Mouse (Mus musculus) forebrain, embryonic 13.5 days (tissue): ENCODE measurements around the gene Pde10a. TPM values are rescaled to one million over a fixed set of nuclear protein-coding genes. Genes with fewer than 3 reads are reported as not detected.
A peak's percentile ranks its signal among the peaks of the same experiment; 100 is the strongest.

Experiments used
- ATAC-seq: fragments of 200-750 bp; cut with Nextera tagmentation; 2 replicates; pipeline ENCODE4 v1.8.0; 2017
- H3K27ac ChIP-seq: fragments of 300-500 bp; sonication (generic); 2 replicates; pipeline ENCODE4 v1.5.1; 2015; ENCODE audit warnings: inconsistent platforms, mild to moderate bottlenecking, moderate library complexity
- H3K27me3 ChIP-seq: fragments of 300-500 bp; sonication (generic); 2 replicates; pipeline ENCODE4 v1.6.1; 2015; ENCODE audit warnings: mild to moderate bottlenecking, inconsistent platforms
- H3K36me3 ChIP-seq: fragments of 300-500 bp; sonication (generic); 2 replicates; pipeline ENCODE4 v1.6.1; 2015; ENCODE audit warnings: mild to moderate bottlenecking, inconsistent platforms; ENCODE audit not compliant: poor library complexity, severe bottlenecking
- H3K4me1 ChIP-seq: fragments of 300-500 bp; sonication (generic); 2 replicates; pipeline ENCODE4 v1.6.1; 2015; ENCODE audit warnings: inconsistent platforms
- H3K4me2 ChIP-seq: fragments of 300-500 bp; sonication (generic); 2 replicates; pipeline ENCODE4 v1.6.1; 2015; ENCODE audit warnings: inconsistent platforms, mild to moderate bottlenecking, moderate library complexity
- H3K4me3 ChIP-seq: fragments of 300-500 bp; sonication (generic); 2 replicates; pipeline ENCODE4 v1.5.1; 2015; ENCODE audit warnings: mild to moderate bottlenecking, inconsistent platforms
- H3K9ac ChIP-seq: fragments of 300-500 bp; sonication (generic); 2 replicates; pipeline ENCODE4 v1.6.1; 2015; ENCODE audit warnings: mild to moderate bottlenecking, inconsistent platforms
- H3K9me3 ChIP-seq: fragments of 300-500 bp; sonication (generic); replicated peaks from 2 replicates; pipeline ENCODE4 v1.6.1; 2016; ENCODE audit warnings: inconsistent platforms
- WGBS: fragments of 180-500 bp; shearing (Covaris S2); methylation state at CpG from one replicate; pipeline ENCODE4 v1.1.7; 2015; 5-methylcytosine and 5-hydroxymethylcytosine counted together
- polyA plus RNA-seq: library from polyadenylated mRNA; unstranded; fragments of >200 nt; fragmentation: Nextera tagmentation; extraction: Ambion mirVana; gene quantifications from 2 replicates; pipeline ENCODE4 v1.2.1, GENCODE M21; 2015

The Pde10a gene
- polyA plus RNA-seq, 1 experiment from 2014 or later = 13.4 TPM

GRCm38 (mm10) chr17:8557926-8558325 lies 32.8 kb downstream of the Pde10a start:
- Histone ChIP-seq H3K4me2 (no peak overlapping the region), H3K36me3 (no peaks in the 10 kb centered on the region), H3K27ac (no peak overlapping the region), H3K9ac (no peak overlapping the region), H3K4me3 (no peak overlapping the region), H3K4me1 (no peaks in the 10 kb centered on the region), H3K27me3 (no peaks in the 10 kb centered on the region), H3K9me3 (no peaks in the 10 kb centered on the region)
- no peak for ATAC-seq
- WGBS = 91% methylated on average over 8 of the region's 8 CpGs

GRCm38 (mm10) chr17:8562101-8562885 lies 37.1 kb downstream of the Pde10a start:
- no peak overlapping the region for H3K27ac ChIP-seq
- H3K9me3 ChIP-seq = no peaks in the 10 kb centered on the region
- no peaks in the 10 kb centered on the region for H3K36me3 ChIP-seq
- WGBS = 62% methylated on average over 14 of the region's 14 CpGs
- H3K9ac ChIP-seq = no peak overlapping the region
- no peaks in the 10 kb centered on the region for H3K4me1 ChIP-seq
- no peaks in the 10 kb centered on the region for H3K27me3 ChIP-seq
- no peak overlapping the region for H3K4me2 ChIP-seq
- no peak for ATAC-seq
- no peak overlapping the region for H3K4me3 ChIP-seq

GRCm38 (mm10) chr17:8562886-8563280 lies 37.7 kb downstream of the Pde10a start:
- 82% methylated on average over 1 of the region's 1 CpGs for WGBS
- Histone ChIP-seq H3K36me3 (no peaks in the 10 kb centered on the region), H3K4me1 (no peaks in the 10 kb centered on the region), H3K9ac (no peak overlapping the region), H3K27ac (no peak overlapping the region), H3K27me3 (no peaks in the 10 kb centered on the region), H3K9me3 (no peaks in the 10 kb centered on the region), H3K4me3 (no peak overlapping the region), H3K4me2 (no peak overlapping the region)
- no peak for ATAC-seq

GRCm38 (mm10) chr17:8566850-8567249 lies 41.7 kb downstream of the Pde10a start, which contains the start of gene Gm17087:
Gm17087 (minus strand) TSS chr17:8566950.
- Histone ChIP-seq H3K36me3 (no peaks in the 10 kb centered on the region), H3K4me3 (no peak within 1 kb of the TSS), H3K4me1 (no peaks in the 10 kb centered on the region), H3K9ac (no peak within 1 kb of the TSS), H3K27me3 (no peaks in the 10 kb centered on the region), H3K4me2 (no peak within 1 kb of the TSS), H3K9me3 (no peaks in the 10 kb centered on the region), H3K27ac (no peak within 1 kb of the TSS)
- WGBS = 89% methylated on average over 6 of the region's 6 CpGs
- ATAC-seq = no peak

GRCm38 (mm10) chr17:8573542-8574260 lies 48.5 kb downstream of the Pde10a start:
- no peaks in the 10 kb centered on the region for H3K9me3 ChIP-seq
- no peak overlapping the region for H3K4me3 ChIP-seq
- no peak overlapping the region for H3K9ac ChIP-seq
- H3K36me3 ChIP-seq = no peaks in the 10 kb centered on the region
- ATAC-seq = no peak
- WGBS = 83% methylated on average over 8 of the region's 8 CpGs
- no peak overlapping the region for H3K27ac ChIP-seq
- H3K4me1 ChIP-seq = no peaks in the 10 kb centered on the region
- no peaks in the 10 kb centered on the region for H3K27me3 ChIP-seq
- no peak overlapping the region for H3K4me2 ChIP-seq

GRCm38 (mm10) chr17:8580360-8580759 lies 55.2 kb downstream of the Pde10a start:
- no peak overlapping the region for H3K4me2 ChIP-seq
- WGBS = 64% methylated on average over 3 of the region's 3 CpGs
- peaks cover 10% of the 10 kb centered on the region; the same call in 1 of the 2 replicates for H3K4me1 ChIP-seq
- H3K9ac ChIP-seq = no peak overlapping the region
- no peaks in the 10 kb centered on the region for H3K36me3 ChIP-seq
- H3K4me3 ChIP-seq = no peak overlapping the region
- H3K27me3 ChIP-seq = no peaks in the 10 kb centered on the region
- H3K27ac ChIP-seq = no peak overlapping the region
- ATAC-seq = no peak
- no peaks in the 10 kb centered on the region for H3K9me3 ChIP-seq

- WGBS = 70% methylated on average over 8 of the region's 8 CpGs
Measured at GRCm38 (mm10) chr17:8581579-8581978, 56.4 kb downstream of the Pde10a start.

GRCm38 (mm10) chr17:8592427-8593277 lies 67.5 kb downstream of the Pde10a start:
- 12% methylated on average over 22 of the region's 22 CpGs for WGBS
- no peaks in the 10 kb centered on the region for H3K27me3 ChIP-seq
- H3K4me2 ChIP-seq = peak overlapping the region; percentile 51
- peak overlapping the region; percentile 16 for H3K4me3 ChIP-seq
- no peaks in the 10 kb centered on the region for H3K9me3 ChIP-seq
- H3K36me3 ChIP-seq = no peaks in the 10 kb centered on the region
- ATAC-seq = peak; percentile 70
- H3K9ac ChIP-seq = peak overlapping the region; percentile 32
- no peak overlapping the region for H3K27ac ChIP-seq
- H3K4me1 ChIP-seq = no peaks in the 10 kb centered on the region; the same call in 1 of the 2 replicates

More at GRCm38 (mm10) chr17:8581579-8581978, 56.4 kb downstream of the Pde10a start:
- Histone ChIP-seq H3K9ac (no peak overlapping the region), H3K9me3 (no peaks in the 10 kb centered on the region), H3K27me3 (no peaks in the 10 kb centered on the region), H3K4me2 (no peak overlapping the region), H3K4me3 (no peak overlapping the region), H3K36me3 (no peaks in the 10 kb centered on the region), H3K4me1 (peaks cover 10% of the 10 kb centered on the region; the same call in 1 of the 2 replicates), H3K27ac (no peak overlapping the region)
- ATAC-seq = no peak

GRCm38 (mm10) chr17:8597790-8598189 lies 72.6 kb downstream of the Pde10a start:
- no peak overlapping the region for H3K27ac ChIP-seq
- ATAC-seq = peak; percentile 90
- no peaks in the 10 kb centered on the region for H3K27me3 ChIP-seq
- H3K4me2 ChIP-seq = no peak overlapping the region
- no peaks in the 10 kb centered on the region; the same call in 1 of the 2 replicates for H3K4me1 ChIP-seq
- H3K4me3 ChIP-seq = no peak overlapping the region
- WGBS = 11% methylated on average over 7 of the region's 7 CpGs
- H3K36me3 ChIP-seq = no peaks in the 10 kb centered on the region
- no peak overlapping the region for H3K9ac ChIP-seq
- no peaks in the 10 kb centered on the region for H3K9me3 ChIP-seq

- Histone ChIP-seq H3K9me3 (no peaks in the 10 kb centered on the region), H3K4me2 (no peak overlapping the region), H3K9ac (no peak overlapping the region), H3K27ac (no peak overlapping the region), H3K4me1 (no peaks in the 10 kb centered on the region), H3K27me3 (no peaks in the 10 kb centered on the region), H3K36me3 (no peaks in the 10 kb centered on the region), H3K4me3 (no peak overlapping the region)
- ATAC-seq = no peak
- WGBS = 95% methylated on average over 3 of the region's 3 CpGs
Measured at GRCm38 (mm10) chr17:8602976-8603375, 77.8 kb downstream of the Pde10a start.

GRCm38 (mm10) chr17:8605921-8606320 lies 80.7 kb downstream of the Pde10a start:
- no peak overlapping the region for H3K4me3 ChIP-seq
- H3K4me1 ChIP-seq = no peaks in the 10 kb centered on the region
- 91% methylated on average over 5 of the region's 5 CpGs for WGBS
- no peak for ATAC-seq
- H3K36me3 ChIP-seq = no peaks in the 10 kb centered on the region
- no peak overlapping the region for H3K27ac ChIP-seq
- no peaks in the 10 kb centered on the region for H3K27me3 ChIP-seq
- H3K9me3 ChIP-seq = no peaks in the 10 kb centered on the region
- no peak overlapping the region for H3K4me2 ChIP-seq
- H3K9ac ChIP-seq = no peak overlapping the region

GRCm38 (mm10) chr17:8606695-8607094 lies 81.5 kb downstream of the Pde10a start:
- ATAC-seq = no peak
- H3K9me3 ChIP-seq = no peaks in the 10 kb centered on the region
- H3K36me3 ChIP-seq = no peaks in the 10 kb centered on the region
- no peaks in the 10 kb centered on the region for H3K4me1 ChIP-seq
- no peak overlapping the region for H3K4me2 ChIP-seq
- no peak overlapping the region for H3K4me3 ChIP-seq
- no peak overlapping the region for H3K9ac ChIP-seq
- H3K27ac ChIP-seq = no peak overlapping the region
- 78% methylated on average over 3 of the region's 3 CpGs for WGBS
- no peaks in the 10 kb centered on the region for H3K27me3 ChIP-seq
